Mouse (Mus musculus) hindbrain, embryonic 10.5 days (tissue): ENCODE data around the gene Cfap46. TPM values are rescaled to one million over a fixed set of nuclear protein-coding genes. Genes with fewer than 3 reads are reported as not detected.
A peak's percentile ranks its signal among the peaks of the same experiment; 100 is the strongest.
"Not testable (repeated sequence)": the region's sequence is repeated elsewhere in the genome, so short reads cannot be mapped to it uniquely, and the experiment has no call there.

ENCODE experiments used
- DNase-seq: peaks from one replicate; pipeline ENCODE4 v3.0.0-alpha.2; 2017; ENCODE audit warnings: low spot score
- H3K27ac ChIP-seq: fragments of 300-500 bp; sonication (generic); 2 replicates; pipeline ENCODE4 v1.5.1; 2016; ENCODE audit warnings: mild to moderate bottlenecking, moderate library complexity
- H3K27me3 ChIP-seq: fragments of 300-500 bp; sonication (generic); 2 replicates; pipeline ENCODE4 v1.6.1; 2016; ENCODE audit warnings: mild to moderate bottlenecking; ENCODE audit not compliant: poor library complexity, insufficient read depth, severe bottlenecking
- H3K36me3 ChIP-seq: fragments of 300-500 bp; sonication (generic); 2 replicates; pipeline ENCODE4 v1.6.1; 2016; ENCODE audit warnings: mild to moderate bottlenecking, moderate library complexity
- H3K4me1 ChIP-seq: fragments of 300-500 bp; sonication (generic); replicated peaks from 2 replicates; pipeline ENCODE4 v1.6.1; 2016; ENCODE audit warnings: mild to moderate bottlenecking
- H3K4me3 ChIP-seq: fragments of 300-500 bp; sonication (generic); 2 replicates; pipeline ENCODE4 v1.5.1; 2016; ENCODE audit warnings: mild to moderate bottlenecking, moderate library complexity
- H3K9me3 ChIP-seq: fragments of 300-500 bp; sonication (generic); 2 replicates; pipeline ENCODE4 v1.6.1; 2016; ENCODE audit warnings: mild to moderate bottlenecking, moderate library complexity
- WGBS: fragments of 180-500 bp; shearing (Covaris S2); methylation state at CpG from one replicate; pipeline ENCODE4 v1.1.7; 2016; 5-methylcytosine and 5-hydroxymethylcytosine counted together
- polyA plus RNA-seq: library from polyadenylated mRNA; unstranded; fragments of >200 nt; fragmentation: Nextera tagmentation; extraction: Ambion mirVana; gene quantifications from 2 replicates; pipeline ENCODE4 v1.2.1, GENCODE M21; 2016

The Cfap46 gene
- polyA plus RNA-seq, 1 experiment from 2014 or later, result 1.5 TPM

- H3K27ac ChIP-seq, result no peak overlapping the region
- H3K4me3 ChIP-seq, result no peak overlapping the region
- H3K27me3 ChIP-seq, result 0 out of 2 replicates have a peak, but pooled peaks cover 11% of the 10 kb centered on the region
- H3K4me1 ChIP-seq, result peaks cover 9% of the 10 kb centered on the region
- peak; percentile 79 for DNase-seq
- no peaks in the 10 kb centered on the region for H3K9me3 ChIP-seq
- H3K36me3 ChIP-seq, result no peaks in the 10 kb centered on the region
- 37% methylated on average over 6 of the region's 6 CpGs for WGBS
These were observed 19.7 kb upstream of the Cfap46 start for GRCm38 (mm10) chr7:139703146-139703825.

GRCm38 (mm10) chr7:139701651-139702301, 18.2 kb upstream of the Cfap46 start:
- DNase-seq, result no peak
- Histone ChIP-seq H3K9me3 (peaks cover 4% of the 10 kb centered on the region; the same call in 1 of the 2 replicates), H3K4me3 (no peak overlapping the region), H3K27ac (no peak overlapping the region), H3K36me3 (no peaks in the 10 kb centered on the region), H3K4me1 (peaks cover 9% of the 10 kb centered on the region), H3K27me3 (0 out of 2 replicates have a peak, but pooled peaks cover 8% of the 10 kb centered on the region)
- WGBS, result 39% methylated on average over 6 of the region's 6 CpGs

- DNase-seq, result no peak
These were observed 9.2 kb upstream of the Cfap46 start for GRCm38 (mm10) chr7:139692641-139693294.

GRCm38 (mm10) chr7:139692211-139692610, 8.6 kb upstream of the Cfap46 start:
- H3K4me1 ChIP-seq, result no peaks in the 10 kb centered on the region
- H3K27me3 ChIP-seq, result no peaks in the 10 kb centered on the region
- no peak overlapping the region for H3K27ac ChIP-seq
- no peak for DNase-seq
- 88% methylated on average over 11 of the region's 11 CpGs for WGBS
- peaks cover under 1% of the 10 kb centered on the region; the same call in 1 of the 2 replicates for H3K9me3 ChIP-seq
- H3K36me3 ChIP-seq, result no peaks in the 10 kb centered on the region
- no peak overlapping the region for H3K4me3 ChIP-seq

More at GRCm38 (mm10) chr7:139692641-139693294, 9.2 kb upstream of the Cfap46 start:
- H3K4me3 ChIP-seq, result no peak overlapping the region
- WGBS, result 94% methylated on average over 4 of the region's 4 CpGs
- no peaks in the 10 kb centered on the region for H3K27me3 ChIP-seq
- H3K4me1 ChIP-seq, result no peaks in the 10 kb centered on the region
- H3K36me3 ChIP-seq, result no peaks in the 10 kb centered on the region
- H3K9me3 ChIP-seq, result peaks cover 4% of the 10 kb centered on the region; the same call in 1 of the 2 replicates
- H3K27ac ChIP-seq, result no peak overlapping the region

GRCm38 (mm10) chr7:139685336-139685735, 1.7 kb upstream of the Cfap46 start:
- no peak overlapping the region for H3K27ac ChIP-seq
- H3K4me1 ChIP-seq, result peaks cover 27% of the 10 kb centered on the region
- H3K9me3 ChIP-seq, result no peaks in the 10 kb centered on the region
- H3K36me3 ChIP-seq, result no peaks in the 10 kb centered on the region
- peak; percentile 47 for DNase-seq
- no peak overlapping the region for H3K4me3 ChIP-seq
- peaks cover 21% of the 10 kb centered on the region for H3K27me3 ChIP-seq

GRCm38 (mm10) chr7:139684553-139684929, 924 bp upstream of the Cfap46 start:
- peak overlapping the region; percentile 83 for H3K27ac ChIP-seq
- WGBS, result under 1% methylated on average over 14 of the region's 14 CpGs
- no peaks in the 10 kb centered on the region for H3K36me3 ChIP-seq
- peak; percentile 87 for DNase-seq
- H3K9me3 ChIP-seq, result no peaks in the 10 kb centered on the region
- H3K27me3 ChIP-seq, result peaks cover 21% of the 10 kb centered on the region
- peak overlapping the region; percentile 72 for H3K4me3 ChIP-seq
- peaks cover 27% of the 10 kb centered on the region for H3K4me1 ChIP-seq

GRCm38 (mm10) chr7:139681921-139682598, 1.6 kb downstream of the Cfap46 start:
- Histone ChIP-seq H3K9me3 (no peaks in the 10 kb centered on the region), H3K36me3 (no peaks in the 10 kb centered on the region), H3K27ac (no peak overlapping the region), H3K4me3 (no peak overlapping the region), H3K27me3 (peaks cover 21% of the 10 kb centered on the region), H3K4me1 (peaks cover 27% of the 10 kb centered on the region)
- DNase-seq, result no peak
- 79% methylated on average over 11 of the region's 11 CpGs for WGBS

GRCm38 (mm10) chr7:139676433-139676832, 7.2 kb downstream of the Cfap46 start:
- Histone ChIP-seq H3K9me3 (no peaks in the 10 kb centered on the region), H3K4me1 (no peaks in the 10 kb centered on the region), H3K4me3 (no peak overlapping the region), H3K36me3 (no peaks in the 10 kb centered on the region), H3K27ac (no peak overlapping the region), H3K27me3 (0 out of 2 replicates have a peak, but pooled peaks cover 4% of the 10 kb centered on the region)
- 65% methylated on average over 3 of the region's 3 CpGs for WGBS
- no peak for DNase-seq

GRCm38 (mm10) chr7:139666871-139667270, 16.7 kb downstream of the Cfap46 start:
- Histone ChIP-seq H3K4me1 (no peaks in the 10 kb centered on the region), H3K36me3 (no peaks in the 10 kb centered on the region), H3K27me3 (no peaks in the 10 kb centered on the region; the same call in 1 of the 2 replicates), H3K4me3 (no peak overlapping the region), H3K9me3 (no peaks in the 10 kb centered on the region), H3K27ac (no peak overlapping the region)
- 79% methylated on average over 8 of the region's 8 CpGs for WGBS
- DNase-seq, result no peak

- H3K36me3 ChIP-seq, result no peaks in the 10 kb centered on the region
- no peak overlapping the region for H3K27ac ChIP-seq
- no peaks in the 10 kb centered on the region for H3K9me3 ChIP-seq
- no peaks in the 10 kb centered on the region for H3K4me1 ChIP-seq
- no peak overlapping the region for H3K4me3 ChIP-seq
- no peaks in the 10 kb centered on the region; the same call in 1 of the 2 replicates for H3K27me3 ChIP-seq
- DNase-seq, result no peak
- WGBS, result 74% methylated on average over 3 of the region's 3 CpGs
These were observed 20.3 kb downstream of the Cfap46 start for GRCm38 (mm10) chr7:139663318-139663717.

- not testable (repeated sequence) for H3K27ac ChIP-seq, H3K36me3 ChIP-seq, H3K9me3 ChIP-seq, H3K4me1 ChIP-seq, H3K27me3 ChIP-seq, H3K4me3 ChIP-seq, DNase-seq
- 92% methylated on average over 28 of the region's 28 CpGs for WGBS
These were observed 23.7 kb downstream of the Cfap46 start for GRCm38 (mm10) chr7:139659901-139660300.

GRCm38 (mm10) chr7:139649698-139650097, 33.9 kb downstream of the Cfap46 start:
- WGBS, result 85% methylated on average over 7 of the region's 7 CpGs
- H3K27me3 ChIP-seq, result peaks cover 7% of the 10 kb centered on the region; the same call in 1 of the 2 replicates
- no peak overlapping the region for H3K4me3 ChIP-seq
- no peaks in the 10 kb centered on the region for H3K36me3 ChIP-seq
- no peak overlapping the region for H3K27ac ChIP-seq
- H3K4me1 ChIP-seq, result peaks cover 1% of the 10 kb centered on the region; the same call in 1 of the 2 replicates
- DNase-seq, result no peak
- no peaks in the 10 kb centered on the region for H3K9me3 ChIP-seq
